Mouse (Mus musculus) heart, postnatal 36 days (tissue): ENCODE measurements at regions not wholly inside any gene's neighbourhood (a gene's known extent, or its start where the extent isn't known, plus 50 kb on each side); places are given as distances from the start of the nearest gene placed in this dataset.

Source experiments
- DNase-seq, 2 experiments: peaks; one replicate each; pipeline ENCODE4 v3.0.0; 2021 to 2022
- intact Hi-C: fragments of 180-260 bp; cut with DNase I; formaldehyde crosslinking; loops from one replicate; pipeline ENCODE4 v1.15.1; 2025

- DNase-seq = no peak
- intact Hi-C loops = no loop called here
These were observed 114.9 kb upstream of the N6amt1 start for GRCm38 (mm10) chr16:87239105-87239504.

- intact Hi-C loops = no loop called here
- DNase-seq = no peak
These were observed 119.8 kb upstream of the N6amt1 start for GRCm38 (mm10) chr16:87234199-87234598.

GRCm38 (mm10) chr16:87225595-87225994, 128.4 kb upstream of the N6amt1 start:
- no peak for DNase-seq
- intact Hi-C loops = no loop called here

- intact Hi-C loops = no loop called here
- DNase-seq = no peak
These were observed 128.9 kb upstream of the N6amt1 start for GRCm38 (mm10) chr16:87225085-87225484.

GRCm38 (mm10) chr16:87224024-87224423, 130.0 kb upstream of the N6amt1 start:
- DNase-seq = no peak
- intact Hi-C loops = no loop called here

GRCm38 (mm10) chr16:87220611-87221010, 133.4 kb upstream of the N6amt1 start:
- intact Hi-C loops = no loop called here

GRCm38 (mm10) chr16:87220201-87220600, 133.8 kb upstream of the N6amt1 start:
- intact Hi-C loops = no loop called here
- no peak for DNase-seq

More at GRCm38 (mm10) chr16:87220611-87221010, 133.4 kb upstream of the N6amt1 start:
- no peak for DNase-seq

- intact Hi-C loops = no loop called here
- DNase-seq = no peak
These were observed 146.1 kb upstream of the N6amt1 start for GRCm38 (mm10) chr16:87207875-87208274.

GRCm38 (mm10) chr16:87190471-87190870, 163.5 kb upstream of the N6amt1 start:
- DNase-seq = no peak
- intact Hi-C loops = no loop called here

- DNase-seq = no peak
- intact Hi-C loops = no loop called here
These were observed 165.2 kb upstream of the N6amt1 start for GRCm38 (mm10) chr16:87188737-87189136.

- DNase-seq = no peak
- intact Hi-C loops = no loop called here
These were observed 181.6 kb upstream of the N6amt1 start for GRCm38 (mm10) chr16:87172395-87172794.

- intact Hi-C loops = loop anchor here (10.0 kb wide), 3 partner anchors 374 to 874 kb away; no protein-coding TSS in a partner anchor
- DNase-seq = no peak
These were observed 214.7 kb upstream of the N6amt1 start for GRCm38 (mm10) chr16:87139301-87139700.

GRCm38 (mm10) chr16:87136503-87136902, 217.5 kb upstream of the N6amt1 start:
- intact Hi-C loops = loop anchor here (10.0 kb wide), 3 partner anchors 372 to 872 kb away; no protein-coding TSS in a partner anchor
- no peak for DNase-seq

GRCm38 (mm10) chr16:87134452-87134851, 219.5 kb upstream of the N6amt1 start:
- no peak for DNase-seq
- intact Hi-C loops = loop anchor here (10.0 kb wide), 3 partner anchors 370 to 870 kb away; no protein-coding TSS in a partner anchor

- DNase-seq = no peak
- intact Hi-C loops = loop anchor here (10.0 kb wide), 3 partner anchors 369 to 869 kb away; no protein-coding TSS in a partner anchor
These were observed 220.1 kb upstream of the N6amt1 start for GRCm38 (mm10) chr16:87133874-87134273.

GRCm38 (mm10) chr16:87132082-87132481, 221.9 kb upstream of the N6amt1 start:
- intact Hi-C loops = loop anchor here (10.0 kb wide), 3 partner anchors 367 to 867 kb away; no protein-coding TSS in a partner anchor
- DNase-seq = no peak

- no peak for DNase-seq
- intact Hi-C loops = loop anchor here (10.0 kb wide), 3 partner anchors 366 to 866 kb away; no protein-coding TSS in a partner anchor
These were observed 223.0 kb upstream of the N6amt1 start for GRCm38 (mm10) chr16:87130733-87131640.

GRCm38 (mm10) chr16:87129021-87129420, 225.0 kb upstream of the N6amt1 start:
- intact Hi-C loops = loop anchor here (10.0 kb wide), 1 partner anchor 1324 kb away; the partner anchor contains the start of gene Adamts1
- no peak for DNase-seq

GRCm38 (mm10) chr16:87128230-87128629, 225.8 kb upstream of the N6amt1 start:
- intact Hi-C loops = loop anchor here (1.0 to 10.0 kb wide), 2 partner anchors 78 to 1323 kb away; partner anchors contain the start of gene Adamts1
- peak; percentile 24 to 39 for DNase-seq

GRCm38 (mm10) chr16:87124519-87124918, 229.5 kb upstream of the N6amt1 start:
- intact Hi-C loops = loop anchor here (10.0 kb wide), 1 partner anchor 1320 kb away; the partner anchor contains the start of gene Adamts1
- no peak for DNase-seq

GRCm38 (mm10) chr16:87103599-87103998, 250.4 kb upstream of the N6amt1 start:
- intact Hi-C loops = no loop called here
- no peak for DNase-seq

GRCm38 (mm10) chr16:87102057-87102456, 251.9 kb upstream of the N6amt1 start:
- intact Hi-C loops = no loop called here
- DNase-seq = no peak
